Mouse (Mus musculus): Measurements from ENCODE around the gene 1520401A03Rik. TPM values are rescaled to one million over a fixed set of nuclear protein-coding genes. Genes with fewer than 3 reads are reported as not detected.
A peak's percentile ranks its signal among the peaks of the same experiment; 100 is the strongest.

1520401A03Rik gene
- polyA plus RNA-seq, 1 experiment from 2014 or later: 0.09 TPM

DNA sequence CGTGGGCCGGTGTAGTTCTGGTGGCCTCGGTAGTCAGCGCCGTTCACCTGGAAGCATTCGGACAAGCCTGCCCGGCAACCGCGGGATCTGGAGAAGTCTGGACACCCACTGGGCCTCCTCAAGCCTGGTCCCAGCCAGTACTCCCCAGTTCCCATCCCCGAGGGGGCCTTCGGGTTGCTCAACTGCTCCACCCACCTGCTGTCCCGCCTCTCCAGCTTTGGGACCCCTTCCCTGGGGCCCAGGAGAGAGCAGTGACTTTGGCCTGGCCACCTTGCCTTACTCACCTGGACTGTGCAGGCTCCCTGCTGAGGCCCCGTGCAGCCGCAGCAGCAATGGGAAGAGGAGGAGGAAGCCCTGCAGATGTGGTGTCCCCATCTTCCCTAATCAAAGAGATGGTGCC is 22.1 kb upstream of the 1520401A03Rik start:
- no peak for ATAC-seq (ENCODE audit: low FRiP score)
- Histone ChIP-seq H3K4me3 (replicated peaks; ENCODE audit: low read length) (peak overlapping the region; percentile 35; the same call in 1 of the 2 replicates), H3K27me3 (ENCODE audit: control insufficient read depth, insufficient read depth, low read length) (peaks cover 69% of the 10 kb centered on the region), H3K4me2 (replicated peaks) (peak overlapping the region; percentile 65; the same call in 1 of the 2 replicates), H3K27ac (no peak overlapping the region), H3K4me1 (replicated peaks; ENCODE audit: control insufficient read depth, insufficient read depth, low read length) (peaks cover 20% of the 10 kb centered on the region), H3K36me3 (replicated peaks; ENCODE audit: control insufficient read depth, insufficient read depth) (no peaks in the 10 kb centered on the region), H3K9me3 (ENCODE audit: control insufficient read depth, low read length) (no peaks in the 10 kb centered on the region), H3K9ac (no peak overlapping the region)
- DNase-seq (ENCODE audit: low spot score): no peak
- WGBS: 2% methylated on average over 14 of the region's 14 CpGs

DNA sequence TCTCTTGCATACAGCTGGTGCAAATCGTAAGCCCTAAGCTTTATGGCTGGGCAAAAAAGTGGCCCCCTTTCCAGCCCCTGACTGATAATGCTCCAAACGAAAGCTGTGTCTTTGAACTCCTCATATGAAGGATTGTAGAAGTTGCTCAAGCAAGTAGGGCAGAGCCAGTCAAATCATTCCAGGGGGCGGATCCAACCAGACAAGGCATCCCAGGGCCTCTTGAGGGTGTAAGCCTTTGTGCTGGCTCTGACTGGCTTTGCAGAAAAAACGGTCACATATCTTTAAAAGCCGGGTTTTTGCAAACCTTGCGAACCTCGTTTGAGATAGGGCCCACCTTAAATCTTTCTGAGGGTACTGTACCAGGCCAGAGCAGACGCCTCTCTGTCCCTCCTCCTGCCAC is 21.5 kb upstream of the 1520401A03Rik start:
- H3K36me3 ChIP-seq (replicated peaks; ENCODE audit: control insufficient read depth, insufficient read depth): no peaks in the 10 kb centered on the region
- H3K4me1 ChIP-seq (replicated peaks; ENCODE audit: control insufficient read depth, insufficient read depth, low read length): peaks cover 22% of the 10 kb centered on the region
- peaks cover 69% of the 10 kb centered on the region for H3K27me3 ChIP-seq (ENCODE audit: control insufficient read depth, insufficient read depth, low read length)
- WGBS: 23% methylated on average over 8 of the region's 8 CpGs
- ATAC-seq (ENCODE audit: low FRiP score) (no peak), DNase-seq (ENCODE audit: low spot score) (no peak)
- H3K4me3 ChIP-seq (replicated peaks; ENCODE audit: low read length): no peak overlapping the region
- no peak overlapping the region for H3K4me2 ChIP-seq (replicated peaks)
- H3K9ac ChIP-seq: no peak overlapping the region
- H3K27ac ChIP-seq: no peak overlapping the region
- no peaks in the 10 kb centered on the region for H3K9me3 ChIP-seq (ENCODE audit: control insufficient read depth, low read length)

DNA sequence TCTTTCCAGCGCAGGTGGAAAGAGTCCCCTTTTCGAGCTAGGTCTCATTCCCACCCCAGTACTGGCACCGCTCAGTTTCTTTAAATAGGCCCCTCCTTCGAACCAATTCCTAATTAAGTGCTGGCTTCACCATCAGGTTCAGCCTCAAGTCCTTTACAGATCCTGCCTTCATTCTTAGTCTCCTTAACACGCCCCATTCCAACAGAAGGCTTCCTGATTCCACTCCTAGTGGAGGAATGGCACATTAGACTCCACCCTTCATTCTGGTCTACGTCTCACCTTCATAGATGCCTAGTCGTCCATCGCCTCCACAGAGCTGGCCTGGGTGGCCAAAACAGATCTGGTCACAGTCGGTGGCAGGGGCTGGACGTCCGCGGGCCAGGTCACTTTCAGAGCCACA is 20.4 kb upstream of the 1520401A03Rik start:
- no peaks in the 10 kb centered on the region for H3K9me3 ChIP-seq (ENCODE audit: control insufficient read depth, low read length)
- H3K4me2 ChIP-seq (replicated peaks): no peak overlapping the region; the same call in 1 of the 2 replicates
- ATAC-seq (ENCODE audit: low FRiP score) (no peak), DNase-seq (ENCODE audit: low spot score) (no peak)
- peak overlapping the region; percentile 21; the same call in 1 of the 2 replicates for H3K4me3 ChIP-seq (replicated peaks; ENCODE audit: low read length)
- peaks cover 67% of the 10 kb centered on the region for H3K27me3 ChIP-seq (ENCODE audit: control insufficient read depth, insufficient read depth, low read length)
- peaks cover 33% of the 10 kb centered on the region for H3K4me1 ChIP-seq (replicated peaks; ENCODE audit: control insufficient read depth, insufficient read depth, low read length)
- no peaks in the 10 kb centered on the region for H3K36me3 ChIP-seq (replicated peaks; ENCODE audit: control insufficient read depth, insufficient read depth)
- 62% methylated on average over 12 of the region's 12 CpGs for WGBS
- H3K27ac ChIP-seq: no peak overlapping the region
- no peak overlapping the region for H3K9ac ChIP-seq

DNA sequence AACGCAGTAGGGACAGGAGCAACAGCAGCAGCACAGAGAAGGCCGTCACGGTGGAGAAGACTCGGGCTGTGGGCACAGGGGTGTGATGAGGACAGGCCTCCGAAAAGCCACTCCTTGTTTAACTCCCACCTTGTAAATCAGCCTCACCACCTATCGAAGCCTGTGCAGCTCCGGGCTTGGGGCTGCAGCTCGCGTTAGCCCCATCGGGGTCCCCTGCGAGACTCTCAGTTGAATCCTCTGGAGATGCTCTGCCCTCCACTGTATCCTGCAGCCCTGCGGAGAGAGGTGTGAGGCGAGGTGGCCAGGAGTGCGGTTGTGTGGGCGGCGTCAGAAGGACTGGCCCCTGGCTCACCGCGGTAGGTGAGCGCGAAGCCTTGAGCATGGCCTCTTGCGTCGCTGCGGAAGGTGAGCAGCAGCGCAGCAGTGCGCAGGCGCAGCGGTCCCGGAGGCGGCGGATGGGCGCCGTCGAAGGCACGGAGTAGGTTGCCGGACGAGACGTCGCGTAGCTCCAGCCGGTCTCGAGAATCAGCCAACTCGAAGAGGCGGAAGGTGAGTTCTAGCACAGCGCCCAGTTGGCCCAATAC is 19.7 kb upstream of the 1520401A03Rik start:
- DNase-seq (ENCODE audit: low spot score) (no peak), ATAC-seq (ENCODE audit: low FRiP score) (no peak)
- H3K9me3 ChIP-seq (ENCODE audit: control insufficient read depth, low read length): no peaks in the 10 kb centered on the region
- H3K27me3 ChIP-seq (ENCODE audit: control insufficient read depth, insufficient read depth, low read length): peaks cover 61% of the 10 kb centered on the region
- 10% methylated on average over 44 of the region's 44 CpGs for WGBS
- peaks cover 2% of the 10 kb centered on the region; the same call in 1 of the 2 replicates for H3K36me3 ChIP-seq (replicated peaks; ENCODE audit: control insufficient read depth, insufficient read depth)
- peaks cover 35% of the 10 kb centered on the region for H3K4me1 ChIP-seq (replicated peaks; ENCODE audit: control insufficient read depth, insufficient read depth, low read length)
- no peak overlapping the region for H3K27ac ChIP-seq
- H3K9ac ChIP-seq: peak overlapping the region; percentile 41
- H3K4me3 ChIP-seq (replicated peaks; ENCODE audit: low read length): peak overlapping the region; percentile 21
- peak overlapping the region; percentile 43 for H3K4me2 ChIP-seq (replicated peaks)

DNA sequence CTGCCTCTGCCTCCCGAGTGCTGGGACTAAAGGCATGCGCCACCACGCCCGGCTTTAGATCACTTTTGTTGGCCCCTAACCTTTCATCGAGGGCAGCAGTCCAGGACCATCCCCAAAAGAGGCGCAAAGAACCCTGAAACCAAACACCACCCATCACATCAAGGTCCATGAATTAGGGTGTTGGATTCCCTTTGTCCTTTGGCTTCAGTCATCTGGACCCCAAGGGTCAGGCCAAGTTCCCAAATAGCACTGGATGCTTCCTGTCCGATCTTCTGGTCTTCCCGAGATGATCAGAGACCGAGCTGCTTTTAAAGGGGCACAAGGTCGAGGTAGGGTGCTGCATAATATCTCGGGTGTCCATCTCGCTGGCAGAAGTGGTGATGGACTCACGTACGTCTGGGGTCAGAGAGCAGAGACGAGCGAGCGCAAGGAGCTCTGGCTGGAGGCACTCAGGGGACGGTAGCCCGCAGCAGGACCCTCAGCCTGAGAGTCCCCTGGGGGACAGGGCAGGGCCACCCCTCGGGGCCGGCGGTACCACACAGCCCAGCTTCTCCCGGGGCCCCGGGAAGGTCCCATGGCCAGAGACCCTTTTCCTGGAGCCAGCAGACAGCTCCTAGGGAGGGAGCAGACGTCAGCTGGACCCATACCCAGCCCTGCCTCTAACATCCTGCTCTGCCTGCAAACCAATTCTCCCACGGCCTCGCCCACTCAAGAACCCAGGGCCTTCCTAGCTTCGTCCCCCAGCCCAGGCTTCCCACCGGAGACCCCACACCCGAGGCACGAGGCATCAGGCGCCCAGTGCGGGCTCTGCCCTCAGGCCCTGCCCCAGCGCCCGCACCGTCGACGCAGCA is 19.0 kb upstream of the 1520401A03Rik start:
- WGBS: 52% methylated on average over 38 of the region's 38 CpGs
- peaks cover 55% of the 10 kb centered on the region for H3K27me3 ChIP-seq (ENCODE audit: control insufficient read depth, insufficient read depth, low read length)

DNA sequence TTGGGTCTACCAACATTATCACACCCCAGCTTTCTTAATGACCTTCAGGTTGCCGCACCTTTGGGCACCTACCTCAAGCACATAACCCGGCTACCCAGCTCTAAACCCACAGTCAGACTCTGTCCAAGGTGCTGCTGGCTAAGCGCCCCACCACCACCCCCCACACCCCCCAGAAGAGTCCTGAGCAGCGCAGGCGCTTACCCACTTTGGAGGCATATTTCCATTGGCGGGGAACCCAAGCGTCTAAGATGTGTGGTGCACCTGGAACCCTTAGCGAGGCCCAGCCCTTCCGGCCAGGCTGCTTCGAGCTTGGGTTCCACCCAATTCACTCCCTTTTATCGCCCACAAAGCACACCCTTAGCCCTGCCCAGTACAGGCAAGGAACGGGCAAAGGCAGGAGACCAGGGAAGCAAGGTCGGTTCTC is 18.0 kb upstream of the 1520401A03Rik start, which contains the start of gene Paqr4:
Gene Paqr4 (minus strand): TSS at position 270 of the 424 bp plus-strand sequence.
- no peak; the same call in 1 of the 2 replicates for ATAC-seq (ENCODE audit: low FRiP score)

More for the DNA sequence above, 19.0 kb upstream of the 1520401A03Rik start:
- H3K4me1 ChIP-seq (replicated peaks; ENCODE audit: control insufficient read depth, insufficient read depth, low read length): peaks cover 35% of the 10 kb centered on the region
- no peak for DNase-seq (ENCODE audit: low spot score)
- H3K27ac ChIP-seq: no peak overlapping the region
- peaks cover 8% of the 10 kb centered on the region; the same call in 1 of the 2 replicates for H3K36me3 ChIP-seq (replicated peaks; ENCODE audit: control insufficient read depth, insufficient read depth)
- H3K4me2 ChIP-seq (replicated peaks): peak overlapping the region; percentile 43; the same call in 1 of the 2 replicates
- H3K4me3 ChIP-seq (replicated peaks; ENCODE audit: low read length): peak overlapping the region; percentile 21; the same call in 1 of the 2 replicates
- no peak for ATAC-seq (ENCODE audit: low FRiP score)
- H3K9ac ChIP-seq: peak overlapping the region; percentile 41
- no peaks in the 10 kb centered on the region for H3K9me3 ChIP-seq (ENCODE audit: control insufficient read depth, low read length)

DNA sequence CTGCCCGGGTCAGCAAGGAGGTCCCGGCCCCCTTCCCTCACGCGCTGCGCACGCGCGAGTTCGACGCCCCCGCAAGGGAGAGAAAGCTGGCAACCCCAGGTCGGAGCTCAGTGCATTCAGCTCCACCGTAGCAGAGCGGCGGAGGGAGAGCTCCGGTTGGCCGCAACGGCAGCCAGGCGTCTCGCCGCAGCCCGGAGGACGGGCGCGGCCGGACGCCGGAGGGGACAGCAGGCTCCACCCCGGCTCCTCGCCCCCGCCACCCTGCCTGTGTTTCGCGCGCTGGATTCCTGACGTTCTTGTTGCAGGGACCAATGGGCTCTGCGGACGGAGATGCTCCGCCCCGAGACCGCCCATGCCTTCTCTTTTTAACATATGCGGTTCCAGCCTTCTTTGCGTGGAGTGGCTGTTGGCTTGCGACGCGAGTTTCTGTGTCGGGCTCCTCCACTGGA is 17.6 kb upstream of the 1520401A03Rik start:
- peak; percentile 81 for ATAC-seq (ENCODE audit: low FRiP score)
- WGBS: under 1% methylated on average over 25 of the region's 46 CpGs
- peak overlapping the region; percentile 94 for H3K9ac ChIP-seq

More for the DNA sequence above, 18.0 kb upstream of the 1520401A03Rik start, which contains the start of gene Paqr4:
- peak within 1 kb of the TSS; percentile 70 for H3K4me2 ChIP-seq (replicated peaks)
- peak within 1 kb of the TSS; percentile 91 for H3K4me3 ChIP-seq (replicated peaks; ENCODE audit: low read length)
- 7% methylated on average over 13 of the region's 13 CpGs for WGBS
- peaks cover 25% of the 10 kb centered on the region for H3K4me1 ChIP-seq (replicated peaks; ENCODE audit: control insufficient read depth, insufficient read depth, low read length)
- H3K36me3 ChIP-seq (replicated peaks; ENCODE audit: control insufficient read depth, insufficient read depth): peaks cover 17% of the 10 kb centered on the region; the same call in 1 of the 2 replicates
- H3K9me3 ChIP-seq (ENCODE audit: control insufficient read depth, low read length): no peaks in the 10 kb centered on the region
- DNase-seq (ENCODE audit: low spot score): no peak
- peak within 1 kb of the TSS; percentile 94 for H3K9ac ChIP-seq
- peak within 1 kb of the TSS; percentile 82 for H3K27ac ChIP-seq
- H3K27me3 ChIP-seq (ENCODE audit: control insufficient read depth, insufficient read depth, low read length): peaks cover 46% of the 10 kb centered on the region

DNA sequence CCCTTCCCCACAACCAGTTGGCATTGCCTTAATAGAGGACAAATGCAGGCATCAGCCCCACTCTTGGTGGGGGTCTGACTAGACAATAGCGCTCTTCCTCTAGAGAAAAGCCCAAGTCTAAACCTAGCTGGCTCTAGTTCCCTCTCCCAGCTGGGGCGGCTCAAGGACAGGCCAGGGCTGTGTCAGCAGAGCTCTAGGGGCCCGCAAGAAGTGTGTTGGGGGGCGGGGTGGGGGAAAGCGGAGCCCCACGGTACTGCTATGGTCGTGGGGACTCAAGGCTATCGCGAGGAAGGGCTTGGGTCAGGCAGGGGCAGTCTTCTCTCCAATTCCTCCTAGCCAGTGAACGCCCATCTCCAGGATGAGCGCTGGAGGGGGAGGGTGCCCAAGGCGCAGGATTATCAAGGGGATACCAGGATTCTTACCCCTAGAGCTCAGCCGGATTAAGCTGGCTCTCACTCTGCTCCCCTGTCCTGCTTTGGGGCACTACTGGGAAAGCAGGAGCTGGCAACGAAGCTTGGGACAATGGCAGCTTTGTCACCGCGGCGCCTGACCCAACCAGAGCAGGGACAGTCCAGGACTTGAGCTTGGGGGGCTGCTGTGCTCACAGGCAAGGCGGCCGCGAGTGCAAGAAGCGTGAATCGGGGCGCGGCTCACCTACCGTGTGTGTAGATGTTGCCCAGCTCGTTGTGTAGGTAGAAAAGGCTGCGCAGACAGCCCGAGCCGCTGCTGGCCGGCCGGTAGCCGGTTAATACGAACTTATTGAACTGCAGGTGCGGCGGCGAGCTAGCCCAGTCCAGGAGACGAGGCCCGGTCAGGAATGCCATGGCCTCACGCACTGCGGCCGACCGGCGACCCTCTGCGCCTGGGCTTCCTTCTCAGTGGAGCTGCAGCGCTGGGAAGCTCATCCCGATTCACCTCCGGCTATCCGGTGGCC is 16.9 kb upstream of the 1520401A03Rik start:
- H3K9ac ChIP-seq: peak overlapping the region; percentile 94
- peak overlapping the region; percentile 82 for H3K27ac ChIP-seq
- H3K4me1 ChIP-seq (replicated peaks; ENCODE audit: control insufficient read depth, insufficient read depth, low read length): peaks cover 15% of the 10 kb centered on the region
- ATAC-seq (ENCODE audit: low FRiP score) (peak; percentile 29), DNase-seq (ENCODE audit: low spot score) (no peak)
- no peaks in the 10 kb centered on the region for H3K9me3 ChIP-seq (ENCODE audit: control insufficient read depth, low read length)
- H3K36me3 ChIP-seq (replicated peaks; ENCODE audit: control insufficient read depth, insufficient read depth): peaks cover 23% of the 10 kb centered on the region; the same call in 1 of the 2 replicates
- peak overlapping the region; percentile 70 for H3K4me2 ChIP-seq (replicated peaks)
- peak overlapping the region; percentile 91 for H3K4me3 ChIP-seq (replicated peaks; ENCODE audit: low read length)
- under 1% methylated on average over 45 of the region's 48 CpGs for WGBS
- peaks cover 35% of the 10 kb centered on the region for H3K27me3 ChIP-seq (ENCODE audit: control insufficient read depth, insufficient read depth, low read length)

More for the DNA sequence above, 17.6 kb upstream of the 1520401A03Rik start:
- Histone ChIP-seq H3K4me1 (replicated peaks; ENCODE audit: control insufficient read depth, insufficient read depth, low read length) (peaks cover 21% of the 10 kb centered on the region), H3K27me3 (ENCODE audit: control insufficient read depth, insufficient read depth, low read length) (peaks cover 42% of the 10 kb centered on the region), H3K9me3 (ENCODE audit: control insufficient read depth, low read length) (no peaks in the 10 kb centered on the region), H3K27ac (peak overlapping the region; percentile 82), H3K4me2 (replicated peaks) (peak overlapping the region; percentile 70), H3K36me3 (replicated peaks; ENCODE audit: control insufficient read depth, insufficient read depth) (peaks cover 21% of the 10 kb centered on the region; the same call in 1 of the 2 replicates), H3K4me3 (replicated peaks; ENCODE audit: low read length) (peak overlapping the region; percentile 91)
- DNase-seq (ENCODE audit: low spot score): peak; percentile 86

Data from hindbrain, embryonic 14.5 days (tissue).